10 mouse cellular contexts compared by ENCODE assay signal in the genomic region with DNA sequence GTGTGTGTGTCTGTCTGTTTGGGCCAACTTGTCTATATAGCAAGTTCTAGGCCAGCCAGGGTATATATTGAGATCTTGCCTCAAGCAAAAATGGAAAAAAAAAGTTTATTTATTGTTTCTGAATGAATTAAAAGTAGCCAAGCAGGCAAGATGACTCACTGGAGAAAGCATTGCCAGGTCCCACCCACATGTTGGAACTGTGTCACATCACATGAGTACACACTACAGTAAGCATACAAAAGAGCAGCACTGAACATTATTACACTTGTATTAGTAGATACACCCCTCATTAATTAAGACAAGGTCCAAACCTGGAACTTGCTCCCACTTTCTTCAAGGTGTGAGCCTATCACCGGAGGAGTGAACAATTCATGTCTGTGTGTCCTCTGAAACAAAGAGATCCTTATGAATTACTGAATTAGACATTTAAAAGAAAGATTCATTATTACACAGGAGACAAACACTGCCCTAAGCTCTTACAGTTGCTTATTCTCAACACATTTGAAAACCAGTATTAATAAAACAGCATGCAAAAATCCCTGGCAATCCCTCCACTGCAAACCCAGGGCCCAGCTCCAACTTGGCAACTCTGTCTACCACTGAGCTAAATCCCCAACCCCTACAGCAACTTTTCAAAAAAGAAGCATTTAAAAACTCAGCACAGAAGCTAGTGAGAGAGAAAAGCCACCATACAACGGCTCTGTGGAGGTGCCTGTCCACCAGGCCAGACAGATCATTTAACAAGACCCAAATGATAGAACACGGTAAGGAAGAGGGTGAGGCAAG. TPM values are rescaled to one million over a fixed set of nuclear protein-coding genes. Genes with fewer than 3 reads are reported as not detected.
DNase-seq lines count a peak whose midpoint lies in the region; ATAC-seq and TF ChIP-seq lines count a peak whose summit lies in the region.
"Had no signal": no experiment of that assay in that cellular context is flagged by ENCODE, and none has a peak within 500 bp of the region (broad histone marks: within the 10 kb centered on the region; RNA-seq: fewer than 3 reads in every experiment).

No protein-coding gene starts in this region.

- no peaks in the 10 kb centered on the region for H3K9me3 ChIP-seq in hindbrain, embryonic 11.5 days (ENCODE audit: control insufficient read depth, low read length)
- H3K9me3 ChIP-seq: embryonic facial prominence, embryonic 12.5 days had no signal

- 69% methylated on average over 3 of the region's 3 CpGs for WGBS in lung, adult 2 months
- WGBS in hindbrain, embryonic 11.5 days = 95% methylated on average over 3 of the region's 3 CpGs

- no peak for ATAC-seq in hindbrain, embryonic 11.5 days (ENCODE audit: low FRiP score)
- no peak for ATAC-seq in erythroblast, adult 5-6 weeks (replicated peaks; ENCODE audit: low FRiP score, poor library complexity, severe bottlenecking)

- no peak overlapping the region for H3K4me3 ChIP-seq in lung, adult 2 months (replicated peaks; ENCODE audit: extremely low read depth, low read depth, low read length)
- H3K4me3 ChIP-seq in hindbrain, embryonic 11.5 days (ENCODE audit: low read depth, low read length) = no peak overlapping the region
- H3K4me3 ChIP-seq: embryonic facial prominence, embryonic 12.5 days had no signal

- peak; percentile 56 to 59 for DNase-seq in lung, adult 18-20 months
- no peak for DNase-seq in lung, adult 2 months
- peak; percentile 37 to 67 for DNase-seq in frontal cortex, postnatal 36 days (ENCODE audit: low spot score in 2 of 2)
- peak; percentile 80 for DNase-seq in layer of hippocampus, adult 9-11 months
- peak; percentile 49 for DNase-seq in urinary bladder, postnatal 25 days (ENCODE audit: low spot score)
- DNase-seq in spleen, postnatal 36 days (ENCODE audit: low spot score in 2 of 2) = no peak
- no peak for DNase-seq in hindbrain, embryonic 11.5 days (ENCODE audit: low spot score)
- DNase-seq: thymus, postnatal 36 days had no signal

- no peaks in the 10 kb centered on the region for H3K4me1 ChIP-seq in lung, adult 2 months (ENCODE audit: control insufficient read depth, insufficient read depth, low read length)
- no peaks in the 10 kb centered on the region for H3K4me1 ChIP-seq in hindbrain, embryonic 11.5 days (replicated peaks; ENCODE audit: control insufficient read depth, insufficient read depth, low read length)
- H3K4me1 ChIP-seq: embryonic facial prominence, embryonic 12.5 days had no signal

- no peak overlapping the region for H3K27ac ChIP-seq in hindbrain, embryonic 11.5 days (ENCODE audit: low read depth, low read length)
- H3K27ac ChIP-seq: embryonic facial prominence, embryonic 12.5 days had no signal

- TF ChIP-seq CTCF in lung, adult 2 months (IDR thresholded peaks at IDR 0.05; ENCODE audit: insufficient read depth, low read length) = no peak

- TF ChIP-seq POLR2A in lung, adult 2 months (IDR thresholded peaks at IDR 0.05; ENCODE audit: borderline replicate concordance, extremely low read depth, low read depth, low read length) = no peak

- no peak overlapping the region for H3K4me2 ChIP-seq in hindbrain, embryonic 11.5 days (replicated peaks; ENCODE audit: low read depth, low read length)
- H3K4me2 ChIP-seq: embryonic facial prominence, embryonic 12.5 days had no signal

- no peaks in the 10 kb centered on the region for H3K36me3 ChIP-seq in hindbrain, embryonic 11.5 days (ENCODE audit: control insufficient read depth, insufficient read depth, low read length)

- H3K27me3 ChIP-seq in hindbrain, embryonic 11.5 days (ENCODE audit: control insufficient read depth, insufficient read depth, low read length) = no peaks in the 10 kb centered on the region
- H3K27me3 ChIP-seq: embryonic facial prominence, embryonic 12.5 days had no signal

- H3K9ac ChIP-seq in hindbrain, embryonic 11.5 days (ENCODE audit: low read depth, low read length) = no peak overlapping the region
- H3K9ac ChIP-seq: embryonic facial prominence, embryonic 12.5 days had no signal

RNA-seq across cellular contexts. Expression of gene Gm49384, which starts 11.1 kb away (rescaled TPM):
- polyA plus RNA-seq in lung, adult 2 months (2012; rRNA removed) = not detected in 2 replicates
- 34.5 and 36.2 TPM in 2 replicates for polyA plus RNA-seq in hindbrain, embryonic 11.5 days (2014; fragmentation: Nextera tagmentation; extraction: Ambion mirVana)
- 3.1 and 4.6 TPM in 2 replicates for total RNA-seq in erythroblast, adult 5-6 weeks (2015; ENCODE audit: low replicate concordance)
- total RNA-seq in erythroblast, adult 5-6 weeks (2017; ENCODE audit: low replicate concordance) = 7.0 and 8.5 TPM in 2 replicates

RNA-seq across cellular contexts. Expression of gene Pole2, which starts 12.8 kb away (rescaled TPM):
- polyA plus RNA-seq in lung, adult 2 months (2012; rRNA removed) = 1.7 and 2.9 TPM in 2 replicates
- polyA plus RNA-seq in hindbrain, embryonic 11.5 days (2014; fragmentation: Nextera tagmentation; extraction: Ambion mirVana) = 24.8 and 25.8 TPM in 2 replicates
- 18.3 and 25.3 TPM in 2 replicates for total RNA-seq in erythroblast, adult 5-6 weeks (2015; ENCODE audit: low replicate concordance)
- 13.0 and 21.9 TPM in 2 replicates for total RNA-seq in erythroblast, adult 5-6 weeks (2017; ENCODE audit: low replicate concordance)

RNA-seq across cellular contexts. Expression of gene Dnaaf2, which starts 17.0 kb away (rescaled TPM):
- 4.0 and 5.0 TPM in 2 replicates for polyA plus RNA-seq in lung, adult 2 months (2012; rRNA removed)
- polyA plus RNA-seq in hindbrain, embryonic 11.5 days (2014; fragmentation: Nextera tagmentation; extraction: Ambion mirVana) = 13.2 and 13.9 TPM in 2 replicates
- 0.19 and 1.0 TPM in 2 replicates for total RNA-seq in erythroblast, adult 5-6 weeks (2015; ENCODE audit: low replicate concordance)
- total RNA-seq in erythroblast, adult 5-6 weeks (2017; ENCODE audit: low replicate concordance) = 0.84 and 2.9 TPM in 2 replicates

RNA-seq across cellular contexts. Expression of gene Gm49383, which starts 18.3 kb away (rescaled TPM):
- polyA plus RNA-seq in lung, adult 2 months (2012; rRNA removed) = 0.21 TPM in 1 of 2 replicates, not detected in the other
- polyA plus RNA-seq in hindbrain, embryonic 11.5 days (2014; fragmentation: Nextera tagmentation; extraction: Ambion mirVana) = 33.2 and 35.8 TPM in 2 replicates
- total RNA-seq in erythroblast, adult 5-6 weeks (2015; ENCODE audit: low replicate concordance) = not detected in 2 replicates
- 8.1 and 14.4 TPM in 2 replicates for total RNA-seq in erythroblast, adult 5-6 weeks (2017; ENCODE audit: low replicate concordance)

RNA-seq across cellular contexts. Expression of gene Klhdc1, which starts 25.8 kb away (rescaled TPM):
- polyA plus RNA-seq in lung, adult 2 months (2012; rRNA removed) = 0.87 and 4.8 TPM in 2 replicates
- polyA plus RNA-seq in hindbrain, embryonic 11.5 days (2014; fragmentation: Nextera tagmentation; extraction: Ambion mirVana) = 2.9 and 4.5 TPM in 2 replicates
- total RNA-seq in erythroblast, adult 5-6 weeks (2015; ENCODE audit: low replicate concordance) = 0.84 TPM in 1 of 2 replicates, not detected in the other
- total RNA-seq in erythroblast, adult 5-6 weeks (2017; ENCODE audit: low replicate concordance) = 0.60 and 1.3 TPM in 2 replicates

Comparison
In these comparisons a context has a peak if more than half of its experiments do, and no peak if none do; other contexts are left out.
1. DNase-seq: peak in lung, adult 18-20 months (2 of 2), frontal cortex, postnatal 36 days (2 of 2), layer of hippocampus, adult 9-11 months (single experiment) and urinary bladder, postnatal 25 days (single experiment); none in lung, adult 2 months (single experiment), spleen, postnatal 36 days (0 of 2) and hindbrain, embryonic 11.5 days (single experiment).
2. RNA of gene Gm49384, which starts 11.1 kb away (polyA plus RNA-seq): 34.5 to 36.2 TPM in hindbrain, embryonic 11.5 days; not detected in lung, adult 2 months; every median in the first group is over 10 times any median in the second.